Mouse (Mus musculus): ENCODE results near the gene Vmn1r87. TPM values are rescaled to one million over a fixed set of nuclear protein-coding genes. Genes with fewer than 3 reads are reported as not detected.
"Not testable (repeated sequence)": the region's sequence is repeated elsewhere in the genome, so short reads cannot be mapped to it uniquely, and the experiment has no call there.

The Vmn1r87 gene
- polyA plus RNA-seq (2012; rRNA removed): not detected in 2 replicates

- no peaks in the 10 kb centered on the region for H3K4me1 ChIP-seq (ENCODE audit: control insufficient read depth, insufficient read depth, low read length)
- H3K36me3 ChIP-seq (ENCODE audit: control insufficient read depth, insufficient read depth, low read length): no peaks in the 10 kb centered on the region
- H3K27me3 ChIP-seq (ENCODE audit: control insufficient read depth, insufficient read depth, low read length): no peaks in the 10 kb centered on the region
- H3K27ac ChIP-seq (ENCODE audit: control insufficient read depth, insufficient read depth, low read depth, low read length): no peak within 1 kb of the TSS
- TF ChIP-seq POLR2A (IDR thresholded peaks at IDR 0.05; ENCODE audit: control insufficient read depth, low read depth, low read length): no peak
- TF ChIP-seq CTCF (IDR thresholded peaks at IDR 0.05; ENCODE audit: control insufficient read depth, insufficient read depth, insufficient replicate concordance, low read depth, low read length): no peak
- H3K4me3 ChIP-seq (ENCODE audit: control insufficient read depth, low read depth, low read length): no peak within 1 kb of the TSS
Observed at GRCm38 (mm10) chr7:13140057-13140456, at the start of gene Vmn1r87. TSS of gene Vmn1r87 (minus strand) at chr7:13140157.

- Histone ChIP-seq H3K27ac (ENCODE audit: control insufficient read depth, insufficient read depth, low read depth, low read length) (no peak within 1 kb of the TSS), H3K36me3 (ENCODE audit: control insufficient read depth, insufficient read depth, low read length) (no peaks in the 10 kb centered on the region), H3K4me3 (ENCODE audit: control insufficient read depth, low read depth, low read length) (no peak within 1 kb of the TSS), H3K27me3 (ENCODE audit: control insufficient read depth, insufficient read depth, low read length) (no peaks in the 10 kb centered on the region), H3K4me1 (ENCODE audit: control insufficient read depth, insufficient read depth, low read length) (no peaks in the 10 kb centered on the region)
- TF ChIP-seq POLR2A (IDR thresholded peaks at IDR 0.05; ENCODE audit: control insufficient read depth, low read depth, low read length) (no peak), CTCF (IDR thresholded peaks at IDR 0.05; ENCODE audit: control insufficient read depth, insufficient read depth, insufficient replicate concordance, low read depth, low read length) (no peak)
Observed at GRCm38 (mm10) chr7:13159268-13159667, 19.3 kb upstream of the Vmn1r87 start, which contains the start of gene Vmn1r88. TSS of gene Vmn1r88 (plus strand) at chr7:13159568.

- H3K4me1 ChIP-seq (ENCODE audit: control insufficient read depth, insufficient read depth, low read length): no peaks in the 10 kb centered on the region
- H3K27me3 ChIP-seq (ENCODE audit: control insufficient read depth, insufficient read depth, low read length): no peaks in the 10 kb centered on the region
- no peaks in the 10 kb centered on the region for H3K36me3 ChIP-seq (ENCODE audit: control insufficient read depth, insufficient read depth, low read length)
- H3K27ac ChIP-seq (ENCODE audit: control insufficient read depth, insufficient read depth, low read depth, low read length): no peak overlapping the region
- H3K4me3 ChIP-seq (ENCODE audit: control insufficient read depth, low read depth, low read length): no peak overlapping the region
- no peak for TF ChIP-seq CTCF (IDR thresholded peaks at IDR 0.05; ENCODE audit: control insufficient read depth, insufficient read depth, insufficient replicate concordance, low read depth, low read length)
- no peak for TF ChIP-seq POLR2A (IDR thresholded peaks at IDR 0.05; ENCODE audit: control insufficient read depth, low read depth, low read length)
Observed at GRCm38 (mm10) chr7:13137340-13137739, 2.6 kb downstream of the Vmn1r87 start.

GRCm38 (mm10) chr7:13131856-13132255, 8.1 kb downstream of the Vmn1r87 start:
- Histone ChIP-seq H3K27me3 (ENCODE audit: control insufficient read depth, insufficient read depth, low read length) (no peaks in the 10 kb centered on the region), H3K4me3 (ENCODE audit: control insufficient read depth, low read depth, low read length) (no peak overlapping the region), H3K27ac (ENCODE audit: control insufficient read depth, insufficient read depth, low read depth, low read length) (no peak overlapping the region), H3K4me1 (ENCODE audit: control insufficient read depth, insufficient read depth, low read length) (no peaks in the 10 kb centered on the region), H3K36me3 (ENCODE audit: control insufficient read depth, insufficient read depth, low read length) (no peaks in the 10 kb centered on the region)
- no peak for TF ChIP-seq POLR2A (IDR thresholded peaks at IDR 0.05; ENCODE audit: control insufficient read depth, low read depth, low read length)
- TF ChIP-seq CTCF (IDR thresholded peaks at IDR 0.05; ENCODE audit: control insufficient read depth, insufficient read depth, insufficient replicate concordance, low read depth, low read length): no peak

DNA sequence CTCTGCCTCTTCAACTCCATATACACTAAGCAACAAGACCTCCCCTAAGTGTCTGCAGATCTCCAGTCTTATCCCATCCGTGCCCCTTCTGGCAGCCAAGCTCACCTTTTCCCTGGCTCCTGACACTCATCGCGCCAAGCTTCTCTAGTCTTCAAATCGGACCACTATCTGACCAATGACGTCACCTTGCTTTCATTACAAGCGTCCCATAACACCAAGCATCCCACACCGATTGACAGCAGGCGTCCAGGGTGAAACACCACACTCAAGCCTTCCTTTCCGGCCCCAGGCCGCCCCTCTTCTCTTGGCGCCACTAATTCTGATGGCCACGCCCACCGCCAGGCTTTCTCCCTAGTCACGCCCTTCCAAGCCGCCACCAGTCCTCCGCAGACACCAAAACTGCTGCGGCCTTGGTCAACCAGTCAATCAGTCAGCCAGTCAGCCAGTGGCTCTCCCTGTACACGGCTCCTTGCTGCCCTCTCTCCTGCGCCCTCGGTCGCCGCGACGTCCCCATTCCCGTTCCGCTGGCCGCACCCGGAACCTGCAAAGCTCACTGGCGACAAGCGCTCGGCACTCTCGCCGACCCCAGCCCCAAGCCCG, 16.3 kb downstream of the Vmn1r87 start:
- H3K36me3 ChIP-seq (ENCODE audit: control insufficient read depth, insufficient read depth, low read length); H3K4me3 ChIP-seq (ENCODE audit: control insufficient read depth, low read depth, low read length); H3K27ac ChIP-seq (ENCODE audit: control insufficient read depth, insufficient read depth, low read depth, low read length); H3K27me3 ChIP-seq (ENCODE audit: control insufficient read depth, insufficient read depth, low read length); H3K4me1 ChIP-seq (ENCODE audit: control insufficient read depth, insufficient read depth, low read length): not testable (repeated sequence)

GRCm38 (mm10) chr7:13119817-13120216, 20.1 kb downstream of the Vmn1r87 start, which contains the start of gene Vmn1r86:
TSS of gene Vmn1r86 (minus strand) at chr7:13119917.
- H3K4me1 ChIP-seq (ENCODE audit: control insufficient read depth, insufficient read depth, low read length): no peaks in the 10 kb centered on the region
- H3K27me3 ChIP-seq (ENCODE audit: control insufficient read depth, insufficient read depth, low read length): no peaks in the 10 kb centered on the region
- no peak within 1 kb of the TSS for H3K4me3 ChIP-seq (ENCODE audit: control insufficient read depth, low read depth, low read length)
- no peak within 1 kb of the TSS for H3K27ac ChIP-seq (ENCODE audit: control insufficient read depth, insufficient read depth, low read depth, low read length)
- TF ChIP-seq CTCF (IDR thresholded peaks at IDR 0.05; ENCODE audit: control insufficient read depth, insufficient read depth, insufficient replicate concordance, low read depth, low read length) (no peak), POLR2A (IDR thresholded peaks at IDR 0.05; ENCODE audit: control insufficient read depth, low read depth, low read length) (no peak)
- H3K36me3 ChIP-seq (ENCODE audit: control insufficient read depth, insufficient read depth, low read length): no peaks in the 10 kb centered on the region

DNA sequence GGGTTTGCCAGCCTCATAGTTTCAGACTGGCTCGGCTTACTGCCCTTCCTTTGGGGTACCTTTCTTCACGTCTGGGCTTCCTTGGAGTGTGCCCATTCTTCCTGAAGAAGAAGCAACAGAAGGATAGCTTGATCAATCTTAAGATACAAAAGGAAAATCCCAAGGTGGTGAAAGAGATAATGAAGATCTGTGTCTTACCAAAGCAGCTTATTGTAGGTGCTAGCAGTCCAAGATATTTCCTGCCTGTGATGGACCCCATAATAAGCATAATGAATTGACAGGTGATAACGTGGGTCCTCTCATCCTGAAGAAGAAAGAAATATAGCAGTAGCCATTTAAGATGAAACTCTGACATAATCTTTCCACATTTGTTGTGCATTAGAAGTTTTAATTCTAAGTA, 44.9 kb downstream of the Vmn1r87 start, which contains the start of gene Vmn1r85:
TSS of gene Vmn1r85 (minus strand) at position 101 of the 400 bp plus-strand sequence.
- no peak within 1 kb of the TSS for H3K27ac ChIP-seq (ENCODE audit: control insufficient read depth, insufficient read depth, low read depth, low read length)
- H3K4me1 ChIP-seq (ENCODE audit: control insufficient read depth, insufficient read depth, low read length): no peaks in the 10 kb centered on the region
- no peaks in the 10 kb centered on the region for H3K36me3 ChIP-seq (ENCODE audit: control insufficient read depth, insufficient read depth, low read length)
- no peak within 1 kb of the TSS for H3K4me3 ChIP-seq (ENCODE audit: control insufficient read depth, low read depth, low read length)
- no peak for TF ChIP-seq POLR2A (IDR thresholded peaks at IDR 0.05; ENCODE audit: control insufficient read depth, low read depth, low read length)
- TF ChIP-seq CTCF (IDR thresholded peaks at IDR 0.05; ENCODE audit: control insufficient read depth, insufficient read depth, insufficient replicate concordance, low read depth, low read length): no peak
- H3K27me3 ChIP-seq (ENCODE audit: control insufficient read depth, insufficient read depth, low read length): no peaks in the 10 kb centered on the region

Other genes with a start within 250 kb of the Vmn1r87 start
- 19.0 and 20.7 TPM in 2 replicates for gene Zscan22, start 242.3 kb downstream of the Vmn1r87 start, polyA plus RNA-seq (2012; rRNA removed)
- gene Rps5, start 217.9 kb downstream of the Vmn1r87 start, polyA plus RNA-seq (2012; rRNA removed): 512 and 591 TPM in 2 replicates
- 0.12 and 0.13 TPM in 2 replicates for gene Rnf225, start 212.7 kb downstream of the Vmn1r87 start, polyA plus RNA-seq (2012; rRNA removed)
- 0.60 and 0.75 TPM in 2 replicates for gene Zfp324, start 174.3 kb downstream of the Vmn1r87 start, polyA plus RNA-seq (2012; rRNA removed)
- 8.4 and 8.7 TPM in 2 replicates for gene Zfp446, start 162.3 kb downstream of the Vmn1r87 start, polyA plus RNA-seq (2012; rRNA removed)
- gene Slc27a5, start 142.0 kb downstream of the Vmn1r87 start, polyA plus RNA-seq (2012; rRNA removed): 0.06 and 0.14 TPM in 2 replicates
- 507 and 516 TPM in 2 replicates for gene Trim28, start 141.0 kb downstream of the Vmn1r87 start, polyA plus RNA-seq (2012; rRNA removed)
- gene Zbtb45, start 130.1 kb downstream of the Vmn1r87 start, polyA plus RNA-seq (2012; rRNA removed): 4.3 and 5.6 TPM in 2 replicates
- 107 and 115 TPM in 2 replicates for gene Chmp2a, start 105.3 kb downstream of the Vmn1r87 start, polyA plus RNA-seq (2012; rRNA removed)
- 377 and 399 TPM in 2 replicates for gene Ube2m, start 101.9 kb downstream of the Vmn1r87 start, polyA plus RNA-seq (2012; rRNA removed)
- 7.5 and 8.2 TPM in 2 replicates for gene Mzf1, start 85.4 kb downstream of the Vmn1r87 start, polyA plus RNA-seq (2012; rRNA removed)
- gene Vmn1r85, start 45.0 kb downstream of the Vmn1r87 start, polyA plus RNA-seq (2012; rRNA removed): not detected in 2 replicates
- gene Vmn1r86, start 20.2 kb downstream of the Vmn1r87 start, polyA plus RNA-seq (2012; rRNA removed): not detected in 2 replicates
- not detected in 2 replicates for gene Vmn1r88, start 19.4 kb upstream of the Vmn1r87 start, polyA plus RNA-seq (2012; rRNA removed)
- not detected in 2 replicates for gene Vmn1r89, start 72.9 kb upstream of the Vmn1r87 start, polyA plus RNA-seq (2012; rRNA removed)
- gene Lig1, start 137.1 kb upstream of the Vmn1r87 start, polyA plus RNA-seq (2012; rRNA removed): 9.5 and 11.3 TPM in 2 replicates
- 2.5 and 2.8 TPM in 2 replicates for gene Zswim9, start 138.6 kb upstream of the Vmn1r87 start, polyA plus RNA-seq (2012; rRNA removed)
- gene Pla2g4c, start 184.5 kb upstream of the Vmn1r87 start, polyA plus RNA-seq (2012; rRNA removed): 0.08 and 0.12 TPM in 2 replicates

Data from testis, adult 2 months (tissue).